Mouse (Mus musculus) embryonic facial prominence, embryonic 14.5 days (tissue): ENCODE measurements around the gene Nfia. TPM values are rescaled to one million over a fixed set of nuclear protein-coding genes. Genes with fewer than 3 reads are reported as not detected.

Experiments
- ATAC-seq: fragments of 200-750 bp; cut with Nextera tagmentation; 2 replicates; pipeline ENCODE4 v1.8.0; 2017; ENCODE audit warnings: low read depth, moderate number of reproducible peaks, moderate TSS enrichment
- DNase-seq: peaks from one replicate; pipeline ENCODE4 v3.0.0-alpha.2; 2015; ENCODE audit warnings: low spot score
- H3K27ac ChIP-seq: fragments of 300-500 bp; sonication (generic); replicated peaks from 2 replicates; pipeline ENCODE4 v1.5.1; 2014; ENCODE audit warnings: low read depth, mild to moderate bottlenecking, low read length, moderate library complexity
- H3K27me3 ChIP-seq: fragments of 300-500 bp; sonication (generic); replicated peaks from 2 replicates; pipeline ENCODE4 v1.6.1; 2014; ENCODE audit warnings: low read length; ENCODE audit not compliant: control insufficient read depth, insufficient read depth
- H3K36me3 ChIP-seq: fragments of 300-500 bp; sonication (generic); 2 replicates; pipeline ENCODE4 v1.6.1; 2014; ENCODE audit warnings: low read length, mixed read lengths; ENCODE audit not compliant: control insufficient read depth, insufficient read depth
- H3K4me1 ChIP-seq: fragments of 300-500 bp; sonication (generic); 2 replicates; pipeline ENCODE4 v1.6.1; 2014; ENCODE audit warnings: antibody characterized with exemption, low read length; ENCODE audit not compliant: control insufficient read depth, insufficient read depth
- H3K4me2 ChIP-seq: fragments of 300-500 bp; sonication (generic); 2 replicates; pipeline ENCODE4 v1.6.1; 2014; ENCODE audit warnings: low read depth, mild to moderate bottlenecking, low read length, moderate library complexity, mixed read lengths
- H3K4me3 ChIP-seq: fragments of 300-500 bp; sonication (generic); 2 replicates; pipeline ENCODE4 v1.5.1; 2014; ENCODE audit warnings: low read depth, mild to moderate bottlenecking, low read length
- H3K9ac ChIP-seq: fragments of 300-500 bp; sonication (generic); 2 replicates; pipeline ENCODE4 v1.6.1; 2014; ENCODE audit warnings: low read depth, mild to moderate bottlenecking, low read length, moderate library complexity, mixed read lengths
- H3K9me3 ChIP-seq: fragments of 300-500 bp; sonication (generic); 2 replicates; pipeline ENCODE4 v1.6.1; 2016; ENCODE audit warnings: low read length; ENCODE audit not compliant: control insufficient read depth
- WGBS: fragments of 180-500 bp; shearing (Covaris S2); extraction: QIAGEN DNeasy Blood & Tissue Kit; methylation state at CpG from one replicate; pipeline ENCODE4 v1.1.7; 2014; 5-methylcytosine and 5-hydroxymethylcytosine counted together
- polyA plus RNA-seq: library from polyadenylated mRNA; unstranded; fragments of >200 nt; fragmentation: Nextera tagmentation; extraction: Ambion mirVana; gene quantifications from 2 replicates; pipeline ENCODE4 v1.2.1, GENCODE M21; 2014

Gene Nfia
- polyA plus RNA-seq, 1 experiment from 2014 or later = 61.7 TPM

DNA sequence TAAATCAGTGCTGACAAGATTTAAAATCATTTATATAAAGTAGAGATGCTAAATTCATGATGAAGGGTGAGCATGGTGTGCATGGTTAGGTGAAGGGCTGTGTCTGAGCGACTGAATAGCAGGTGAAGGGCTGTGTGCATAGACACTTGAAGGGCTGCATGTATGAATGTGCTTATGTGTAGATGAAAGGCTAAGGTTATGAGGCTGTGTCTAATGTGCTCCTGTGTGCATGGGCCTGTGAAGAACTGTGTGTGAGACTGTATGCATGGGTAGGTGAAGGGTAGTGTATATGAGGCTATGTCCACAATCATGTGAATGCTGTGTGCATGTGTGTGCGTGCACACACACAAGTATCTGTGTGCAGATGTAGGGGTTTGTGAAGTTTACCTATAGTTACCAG lies 34.4 kb downstream of the Nfia start:
- ATAC-seq = no peak
- DNase-seq = no peak

DNA sequence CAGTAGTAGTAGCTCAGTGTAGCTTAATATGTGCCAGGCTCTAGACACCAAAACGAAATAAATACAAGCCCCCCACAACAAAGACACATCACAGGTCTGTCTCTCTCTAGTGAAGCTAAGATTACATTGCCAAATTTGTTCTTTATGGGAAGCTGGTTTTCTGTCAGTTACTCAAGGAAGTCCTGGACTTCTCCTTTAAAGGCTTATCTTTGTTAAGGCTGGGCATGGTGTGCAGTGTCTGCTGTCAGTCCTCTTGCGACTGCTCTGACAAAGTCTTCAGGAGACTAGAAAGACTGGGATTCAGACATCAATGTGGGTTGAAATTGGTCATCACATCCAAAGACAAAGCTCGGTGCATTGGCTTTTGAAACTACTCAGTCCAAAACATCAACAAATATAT lies 36.4 kb downstream of the Nfia start:
- Histone ChIP-seq H3K27ac (no peak overlapping the region), H3K9ac (no peak overlapping the region), H3K27me3 (no peaks in the 10 kb centered on the region), H3K4me1 (no peaks in the 10 kb centered on the region), H3K9me3 (no peaks in the 10 kb centered on the region), H3K36me3 (peaks cover 3% of the 10 kb centered on the region; the same call in 1 of the 2 replicates), H3K4me2 (no peak overlapping the region), H3K4me3 (no peak overlapping the region)
- ATAC-seq (no peak), DNase-seq (no peak)
- 77% methylated on average over 3 of the region's 3 CpGs for WGBS

More for the DNA sequence above, 34.4 kb downstream of the Nfia start:
- WGBS = 87% methylated on average over 2 of the region's 2 CpGs
- no peaks in the 10 kb centered on the region for H3K27me3 ChIP-seq
- H3K9me3 ChIP-seq = peaks cover 10% of the 10 kb centered on the region; the same call in 1 of the 2 replicates
- H3K4me3 ChIP-seq = no peak overlapping the region
- H3K9ac ChIP-seq = no peak overlapping the region
- no peaks in the 10 kb centered on the region for H3K4me1 ChIP-seq
- H3K36me3 ChIP-seq = peaks cover 14% of the 10 kb centered on the region
- H3K4me2 ChIP-seq = no peak overlapping the region
- no peak overlapping the region for H3K27ac ChIP-seq

DNA sequence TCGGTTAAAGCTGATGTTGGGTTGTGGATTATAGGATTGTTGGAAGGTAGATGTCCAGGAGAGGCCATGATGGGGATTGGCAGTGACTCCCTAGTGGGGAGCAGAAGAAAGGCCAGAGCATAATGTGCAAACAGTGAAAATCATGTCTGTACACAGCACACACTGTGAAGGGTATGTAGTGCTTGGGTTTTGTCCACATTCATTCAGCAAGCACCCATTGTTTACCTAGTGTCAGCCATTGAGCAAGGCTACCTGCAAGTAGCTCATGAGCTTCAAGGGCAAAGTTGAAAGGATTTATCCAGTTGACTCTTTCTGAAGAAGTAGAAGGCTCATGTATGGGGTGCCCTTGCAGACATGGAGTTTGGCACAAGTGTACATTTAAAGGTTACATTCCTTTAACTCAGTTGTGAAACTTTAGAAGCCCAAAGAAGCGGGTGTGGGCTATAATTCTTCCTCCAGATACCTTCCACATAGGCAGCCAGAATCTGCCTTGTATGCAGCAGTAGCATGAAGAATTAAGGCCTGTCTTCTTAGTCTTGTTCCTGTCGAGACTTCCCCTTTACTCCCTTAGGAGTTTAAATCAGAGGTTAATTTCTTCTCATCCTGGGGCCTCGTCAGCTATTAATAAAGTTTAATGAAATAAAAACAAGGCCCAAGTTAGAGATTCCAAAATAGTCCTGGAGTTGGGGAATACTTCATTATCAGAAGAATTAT lies 37.2 kb downstream of the Nfia start:
- DNase-seq (no peak), ATAC-seq (no peak)
- no peak overlapping the region for H3K9ac ChIP-seq
- no peak overlapping the region for H3K4me2 ChIP-seq
- WGBS = 63% methylated on average over 4 of the region's 4 CpGs
- no peaks in the 10 kb centered on the region for H3K9me3 ChIP-seq
- H3K27ac ChIP-seq = no peak overlapping the region
- no peak overlapping the region for H3K4me3 ChIP-seq
- peaks cover 3% of the 10 kb centered on the region; the same call in 1 of the 2 replicates for H3K36me3 ChIP-seq
- H3K4me1 ChIP-seq = no peaks in the 10 kb centered on the region
- H3K27me3 ChIP-seq = no peaks in the 10 kb centered on the region

DNA sequence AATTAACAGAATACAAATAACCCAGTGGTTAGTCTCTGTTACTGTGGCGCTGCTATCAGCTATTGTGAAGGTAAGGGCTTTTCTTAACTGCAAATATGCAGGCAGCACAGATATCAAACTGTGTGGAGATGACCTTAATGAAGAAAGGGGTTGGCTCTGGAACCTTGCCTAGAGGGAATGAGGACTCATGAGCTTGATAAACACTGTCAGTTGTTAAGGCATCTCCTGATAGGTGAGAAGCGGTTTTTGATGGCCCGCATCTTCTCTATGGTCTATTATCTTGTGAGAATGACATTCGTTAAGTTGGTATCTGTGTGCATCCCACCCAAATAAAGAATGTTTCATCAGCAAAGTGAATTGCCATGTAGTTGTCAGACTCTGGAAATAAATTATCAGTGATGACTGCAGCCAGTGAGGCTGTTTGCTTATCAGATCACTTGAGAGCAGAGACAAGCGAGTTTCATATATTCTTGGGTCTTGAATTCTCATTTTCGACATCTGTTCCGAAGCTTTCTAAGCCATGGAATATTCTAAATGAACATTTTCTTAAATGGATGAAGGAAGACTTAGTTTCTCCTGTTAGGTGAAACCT lies 37.9 kb downstream of the Nfia start:
- H3K36me3 ChIP-seq = peaks cover 3% of the 10 kb centered on the region; the same call in 1 of the 2 replicates
- no peaks in the 10 kb centered on the region for H3K9me3 ChIP-seq
- no peak overlapping the region for H3K4me2 ChIP-seq
- no peak for ATAC-seq
- H3K9ac ChIP-seq = no peak overlapping the region
- DNase-seq = no peak
- H3K27me3 ChIP-seq = no peaks in the 10 kb centered on the region
- H3K27ac ChIP-seq = no peak overlapping the region
- 82% methylated on average over 7 of the region's 7 CpGs for WGBS
- H3K4me3 ChIP-seq = no peak overlapping the region
- H3K4me1 ChIP-seq = no peaks in the 10 kb centered on the region

DNA sequence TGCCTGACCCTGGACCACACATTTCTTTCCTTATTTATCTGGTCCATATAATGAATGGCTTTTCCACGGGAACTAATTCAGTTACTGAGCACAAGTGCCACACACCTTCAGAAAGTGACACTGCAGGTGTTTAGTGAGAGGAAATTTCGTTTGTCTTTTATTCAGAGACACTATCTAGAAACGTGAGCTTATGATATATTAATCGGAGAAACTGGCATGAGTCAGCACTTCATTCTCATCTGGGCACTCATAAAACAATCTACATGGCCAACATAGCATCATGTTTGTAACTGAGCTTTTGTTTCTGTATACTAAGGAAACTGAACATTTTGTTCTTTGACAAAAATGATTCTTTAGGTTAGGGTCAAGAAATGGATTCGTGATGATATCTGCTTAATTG lies 40.5 kb downstream of the Nfia start:
- DNase-seq = no peak
- no peak for ATAC-seq
- Histone ChIP-seq H3K4me2 (no peak overlapping the region), H3K9me3 (no peaks in the 10 kb centered on the region), H3K27ac (no peak overlapping the region), H3K4me1 (peaks cover 7% of the 10 kb centered on the region; the same call in 1 of the 2 replicates), H3K9ac (no peak overlapping the region), H3K36me3 (peaks cover 3% of the 10 kb centered on the region; the same call in 1 of the 2 replicates), H3K4me3 (no peak overlapping the region), H3K27me3 (no peaks in the 10 kb centered on the region)
- WGBS = 83% methylated on average over 5 of the region's 5 CpGs

DNA sequence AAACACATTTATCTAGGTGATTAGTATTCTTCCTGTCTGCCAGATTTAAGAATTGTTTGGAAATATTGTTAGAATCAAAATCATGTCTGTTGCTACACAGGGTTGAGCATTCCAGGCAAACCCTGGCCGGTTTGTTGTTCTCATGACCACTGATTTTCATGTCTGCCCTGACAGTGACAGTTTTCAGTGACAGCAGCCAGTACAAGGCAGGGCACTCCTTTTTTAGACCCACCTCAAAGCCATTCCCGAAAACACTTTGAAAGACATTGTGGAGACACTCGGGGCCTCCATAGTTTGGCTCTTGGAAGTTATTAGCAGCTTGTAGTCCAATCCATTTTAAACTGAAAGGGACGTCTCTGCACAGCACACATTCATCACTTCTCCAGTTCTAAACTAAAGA lies 41.5 kb downstream of the Nfia start:
- Histone ChIP-seq H3K27ac (no peak overlapping the region), H3K9ac (no peak overlapping the region), H3K27me3 (no peaks in the 10 kb centered on the region), H3K9me3 (no peaks in the 10 kb centered on the region), H3K36me3 (no peaks in the 10 kb centered on the region; the same call in 1 of the 2 replicates), H3K4me3 (no peak overlapping the region), H3K4me2 (no peak overlapping the region), H3K4me1 (peaks cover 15% of the 10 kb centered on the region; the same call in 1 of the 2 replicates)
- DNase-seq = no peak
- ATAC-seq = no peak
- 71% methylated on average over 4 of the region's 4 CpGs for WGBS

DNA sequence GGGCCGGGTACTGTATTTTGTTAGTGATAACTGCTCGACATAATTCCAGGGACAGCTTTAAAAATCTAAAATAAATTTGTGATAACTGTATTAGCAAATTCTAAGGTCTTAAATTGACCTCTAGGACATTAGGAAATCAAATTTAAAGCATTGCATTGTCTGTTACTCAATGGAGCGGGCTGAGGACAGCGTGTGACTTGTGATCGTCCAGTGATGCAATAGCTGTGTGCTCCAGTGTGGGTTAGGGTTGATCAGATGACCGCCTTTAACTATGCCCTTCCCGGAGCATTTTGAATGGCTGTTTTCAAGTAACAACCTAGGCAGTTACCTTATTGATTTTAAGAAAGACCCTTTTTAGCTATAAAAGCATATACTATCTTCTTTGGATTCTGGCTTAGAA lies 42.0 kb downstream of the Nfia start:
- Histone ChIP-seq H3K27me3 (no peaks in the 10 kb centered on the region), H3K9me3 (no peaks in the 10 kb centered on the region), H3K4me1 (peaks cover 17% of the 10 kb centered on the region; the same call in 1 of the 2 replicates), H3K9ac (no peak overlapping the region), H3K27ac (no peak overlapping the region), H3K4me3 (no peak overlapping the region), H3K4me2 (no peak overlapping the region), H3K36me3 (no peaks in the 10 kb centered on the region; the same call in 1 of the 2 replicates)
- DNase-seq (no peak), ATAC-seq (no peak)
- 88% methylated on average over 7 of the region's 7 CpGs for WGBS

DNA sequence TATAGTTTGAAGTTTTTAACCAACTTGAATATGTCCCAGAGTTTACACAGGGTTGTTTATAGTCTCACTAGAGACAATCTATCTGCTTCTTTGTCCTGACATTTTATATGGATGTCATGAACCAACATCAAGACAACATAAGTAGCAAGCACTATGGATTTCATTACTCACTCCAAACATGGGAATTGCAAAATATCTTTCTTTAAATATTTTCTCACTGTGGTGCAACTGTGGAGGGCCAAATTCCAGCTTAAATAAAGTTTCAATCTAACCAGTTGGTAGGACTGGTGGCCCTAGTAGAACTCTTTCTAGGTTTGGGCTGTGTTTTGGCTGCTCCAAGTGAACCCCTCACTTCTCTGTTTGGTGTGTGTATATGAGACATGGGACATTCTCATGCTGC lies 43.5 kb downstream of the Nfia start:
- no peak overlapping the region for H3K9ac ChIP-seq
- no peak overlapping the region for H3K4me3 ChIP-seq
- no peak overlapping the region for H3K27ac ChIP-seq
- H3K4me2 ChIP-seq = no peak overlapping the region
- ATAC-seq = no peak
- no peaks in the 10 kb centered on the region for H3K9me3 ChIP-seq
- no peaks in the 10 kb centered on the region for H3K27me3 ChIP-seq
- H3K4me1 ChIP-seq = peaks cover 17% of the 10 kb centered on the region; the same call in 1 of the 2 replicates
- H3K36me3 ChIP-seq = no peaks in the 10 kb centered on the region
- DNase-seq = no peak

DNA sequence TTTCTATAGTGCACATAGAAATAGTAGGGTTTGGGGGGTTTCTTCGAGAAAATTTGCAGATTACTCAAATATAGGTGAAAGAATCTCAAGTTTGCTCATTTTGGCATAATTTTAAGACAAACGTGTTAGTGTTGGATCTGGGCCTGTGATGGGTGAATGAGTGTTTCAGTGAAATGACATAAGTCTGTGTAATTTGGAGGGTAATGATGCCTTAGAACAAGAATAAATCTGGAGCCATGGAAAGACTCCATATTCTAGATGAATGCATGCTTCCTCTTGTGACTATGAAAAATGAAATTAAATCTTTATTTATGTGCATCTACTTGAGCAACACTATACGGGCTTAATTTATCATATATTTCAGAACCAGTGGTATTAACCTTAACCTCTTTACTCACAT lies 44.2 kb downstream of the Nfia start:
- no peak for DNase-seq
- H3K4me2 ChIP-seq = no peak overlapping the region
- no peaks in the 10 kb centered on the region for H3K36me3 ChIP-seq
- no peak overlapping the region for H3K4me3 ChIP-seq
- WGBS = 85% methylated on average over 3 of the region's 3 CpGs
- no peak overlapping the region for H3K9ac ChIP-seq
- H3K27ac ChIP-seq = no peak overlapping the region
- ATAC-seq = no peak
- H3K27me3 ChIP-seq = no peaks in the 10 kb centered on the region
- no peaks in the 10 kb centered on the region for H3K9me3 ChIP-seq
- H3K4me1 ChIP-seq = peaks cover 17% of the 10 kb centered on the region; the same call in 1 of the 2 replicates
